Mouse (Mus musculus) heart, postnatal 0 days (tissue): ENCODE measurements around the gene 4930544G11Rik. TPM values are rescaled to one million over a fixed set of nuclear protein-coding genes. Genes with fewer than 3 reads are reported as not detected.

Source experiments
- ATAC-seq: fragments of 200-750 bp; cut with Nextera tagmentation; 2 replicates; pipeline ENCODE4 v1.8.0; 2017; ENCODE audit warnings: low read depth, moderate number of reproducible peaks, moderate library complexity; ENCODE audit not compliant: insufficient read depth
- DNase-seq: peaks from one replicate; pipeline ENCODE4 v3.0.0-alpha.2; 2016; ENCODE audit warnings: low spot score
- H3K27ac ChIP-seq: fragments of 300-500 bp; sonication (generic); 2 replicates; pipeline ENCODE4 v1.5.1; 2014; ENCODE audit warnings: low read depth, mild to moderate bottlenecking
- H3K27me3 ChIP-seq: fragments of 300-500 bp; sonication (generic); 2 replicates; pipeline ENCODE4 v1.6.1; 2014; ENCODE audit warnings: low read length, mixed read lengths; ENCODE audit not compliant: control insufficient read depth, insufficient read depth
- H3K36me3 ChIP-seq: fragments of 300-500 bp; sonication (generic); replicated peaks from 2 replicates; pipeline ENCODE4 v1.6.1; 2014; ENCODE audit warnings: low read length, mixed read lengths; ENCODE audit not compliant: control insufficient read depth, insufficient read depth
- H3K4me1 ChIP-seq: fragments of 300-500 bp; sonication (generic); 2 replicates; pipeline ENCODE4 v1.6.1; 2014; ENCODE audit warnings: antibody characterized with exemption; ENCODE audit not compliant: control insufficient read depth, insufficient read depth
- H3K4me2 ChIP-seq: fragments of 300-500 bp; sonication (generic); 2 replicates; pipeline ENCODE4 v1.6.1; 2014; ENCODE audit warnings: low read depth, mild to moderate bottlenecking, low read length, moderate library complexity
- H3K4me3 ChIP-seq: fragments of 300-500 bp; sonication (generic); 2 replicates; pipeline ENCODE4 v1.5.1; 2014; ENCODE audit warnings: low read depth, low read length
- H3K9ac ChIP-seq: fragments of 300-500 bp; sonication (generic); replicated peaks from 2 replicates; pipeline ENCODE4 v1.6.1; 2014; ENCODE audit warnings: low read depth, low read length, mixed read lengths
- H3K9me3 ChIP-seq: fragments of 300-500 bp; sonication (generic); replicated peaks from 2 replicates; pipeline ENCODE4 v1.6.1; 2016; ENCODE audit warnings: low read length; ENCODE audit not compliant: control insufficient read depth
- CTCF ChIP-seq: IDR thresholded peaks from 2 replicates; pipeline ENCODE4 v1.5.1; 2016; ENCODE audit warnings: antibody characterized with exemption, control low read depth, low read depth
- EP300 ChIP-seq: IDR thresholded peaks from 2 replicates; pipeline ENCODE4 v1.6.1; 2016; ENCODE audit warnings: antibody characterized with exemption, low read depth
- WGBS: fragments of 180-500 bp; shearing (Covaris S2); extraction: QIAGEN DNeasy Blood & Tissue Kit; methylation state at CpG from one replicate; pipeline ENCODE4 v1.1.7; 2014; 5-methylcytosine and 5-hydroxymethylcytosine counted together
- polyA plus RNA-seq: library from polyadenylated mRNA; unstranded; fragments of >200 nt; fragmentation: Nextera tagmentation; extraction: Ambion mirVana; gene quantifications from 2 replicates; pipeline ENCODE4 v1.2.1, GENCODE M21; 2015
- total RNA-seq: library from RNA; depleted of rRNA; stranded (reverse); fragments of >200 nt; gene quantifications from 2 replicates; pipeline ENCODE4 v1.2.3, GENCODE M21; 2014; ENCODE audit warnings: low replicate concordance; rRNA removed

4930544G11Rik gene
- total and polyA plus RNA-seq, 2 experiments from 2014 or later = not detected

- DNase-seq (no peak), ATAC-seq (no peak)
- 92% methylated on average over 6 of the region's 6 CpGs for WGBS
- 0 out of 2 replicates have a peak, but pooled peaks cover 3% of the 10 kb centered on the region for H3K9me3 ChIP-seq
- no peaks in the 10 kb centered on the region for H3K36me3 ChIP-seq
- H3K4me3 ChIP-seq = no peak overlapping the region
- no peaks in the 10 kb centered on the region for H3K4me1 ChIP-seq
- H3K4me2 ChIP-seq = no peak overlapping the region
- TF ChIP-seq CTCF (no peak), EP300 (no peak)
- no peak overlapping the region for H3K9ac ChIP-seq
- no peak overlapping the region for H3K27ac ChIP-seq
- H3K27me3 ChIP-seq = no peaks in the 10 kb centered on the region
These were observed 1.9 kb upstream of the 4930544G11Rik start for GRCm38 (mm10) chr6:65950492-65950891.

GRCm38 (mm10) chr6:65969386-65970111 lies 17.1 kb downstream of the 4930544G11Rik start:
- Histone ChIP-seq H3K27ac (no peak overlapping the region), H3K27me3 (no peaks in the 10 kb centered on the region), H3K9ac (no peak overlapping the region), H3K4me1 (no peaks in the 10 kb centered on the region), H3K4me3 (no peak overlapping the region), H3K4me2 (no peak overlapping the region), H3K36me3 (no peaks in the 10 kb centered on the region), H3K9me3 (no peaks in the 10 kb centered on the region)
- no peak for DNase-seq
- no peak for ATAC-seq
- WGBS = 49% methylated on average over 6 of the region's 6 CpGs
- TF ChIP-seq EP300 (no peak), CTCF (no peak)

GRCm38 (mm10) chr6:65970410-65970809 lies 18.0 kb downstream of the 4930544G11Rik start:
- no peak overlapping the region for H3K4me3 ChIP-seq
- DNase-seq (no peak), ATAC-seq (no peak)
- no peak overlapping the region for H3K4me2 ChIP-seq
- TF ChIP-seq CTCF (no peak), EP300 (no peak)
- H3K27ac ChIP-seq = no peak overlapping the region
- no peak overlapping the region for H3K9ac ChIP-seq
- no peaks in the 10 kb centered on the region for H3K4me1 ChIP-seq
- no peaks in the 10 kb centered on the region for H3K27me3 ChIP-seq
- H3K9me3 ChIP-seq = no peaks in the 10 kb centered on the region
- WGBS = 94% methylated on average over 9 of the region's 9 CpGs
- no peaks in the 10 kb centered on the region for H3K36me3 ChIP-seq

- Histone ChIP-seq H3K27ac (no peak overlapping the region), H3K4me3 (no peak overlapping the region), H3K9me3 (0 out of 2 replicates have a peak, but pooled peaks cover 5% of the 10 kb centered on the region), H3K4me1 (no peaks in the 10 kb centered on the region), H3K27me3 (no peaks in the 10 kb centered on the region), H3K9ac (no peak overlapping the region), H3K36me3 (no peaks in the 10 kb centered on the region), H3K4me2 (no peak overlapping the region)
- WGBS = 49% methylated on average over 3 of the region's 3 CpGs
- DNase-seq (no peak), ATAC-seq (no peak)
- TF ChIP-seq EP300 (no peak), CTCF (no peak)
These were observed 39.7 kb downstream of the 4930544G11Rik start for GRCm38 (mm10) chr6:65992081-65992480.

GRCm38 (mm10) chr6:65998343-65998742 lies 45.9 kb downstream of the 4930544G11Rik start:
- no peak for ATAC-seq
- H3K9me3 ChIP-seq = 0 out of 2 replicates have a peak, but pooled peaks cover 5% of the 10 kb centered on the region
- TF ChIP-seq CTCF (no peak), EP300 (no peak)

More at GRCm38 (mm10) chr6:65998343-65998742, 45.9 kb downstream of the 4930544G11Rik start:
- Histone ChIP-seq H3K27me3 (no peaks in the 10 kb centered on the region), H3K4me3 (no peak overlapping the region), H3K9ac (no peak overlapping the region), H3K4me2 (no peak overlapping the region), H3K36me3 (no peaks in the 10 kb centered on the region), H3K27ac (no peak overlapping the region), H3K4me1 (no peaks in the 10 kb centered on the region)
- no peak for DNase-seq

Other genes with a start within 250 kb of the 4930544G11Rik start
- gene Prdm5, start 173.6 kb upstream of the 4930544G11Rik start, total RNA-seq = 8.5 and 14.3 TPM in 2 replicates
- gene Prdm5, start 173.6 kb upstream of the 4930544G11Rik start, polyA plus RNA-seq = 12.5 and 12.6 TPM in 2 replicates